Mouse (Mus musculus) neural tube, embryonic 15.5 days (tissue): ENCODE data around the gene Pga5. TPM values are rescaled to one million over a fixed set of nuclear protein-coding genes. Genes with fewer than 3 reads are reported as not detected.

Experiments
- ATAC-seq: fragments of 200-750 bp; cut with Nextera tagmentation; 2 replicates; pipeline ENCODE4 v1.8.0; 2017; ENCODE audit warnings: mild to moderate bottlenecking, moderate TSS enrichment, moderate library complexity; ENCODE audit not compliant: low FRiP score
- H3K27ac ChIP-seq: fragments of 300-500 bp; sonication (generic); replicated peaks from 2 replicates; pipeline ENCODE4 v1.5.1; 2015; ENCODE audit warnings: mild to moderate bottlenecking, inconsistent platforms
- H3K27me3 ChIP-seq: fragments of 300-500 bp; sonication (generic); replicated peaks from 2 replicates; pipeline ENCODE4 v1.6.1; 2015; ENCODE audit warnings: inconsistent platforms
- H3K36me3 ChIP-seq: fragments of 300-500 bp; sonication (generic); 2 replicates; pipeline ENCODE4 v1.6.1; 2015; ENCODE audit warnings: inconsistent platforms
- H3K4me1 ChIP-seq: fragments of 300-500 bp; sonication (generic); 2 replicates; pipeline ENCODE4 v1.6.1; 2015; ENCODE audit warnings: inconsistent platforms
- H3K4me2 ChIP-seq: fragments of 300-500 bp; sonication (generic); 2 replicates; pipeline ENCODE4 v1.6.1; 2015; ENCODE audit warnings: inconsistent platforms, mild to moderate bottlenecking, moderate library complexity
- H3K4me3 ChIP-seq: fragments of 300-500 bp; sonication (generic); replicated peaks from 2 replicates; pipeline ENCODE4 v1.5.1; 2015; ENCODE audit warnings: mild to moderate bottlenecking, inconsistent platforms
- H3K9ac ChIP-seq: fragments of 300-500 bp; sonication (generic); replicated peaks from 2 replicates; pipeline ENCODE4 v1.6.1; 2015; ENCODE audit warnings: mild to moderate bottlenecking, inconsistent platforms
- H3K9me3 ChIP-seq: fragments of 300-500 bp; sonication (generic); replicated peaks from 2 replicates; pipeline ENCODE4 v1.6.1; 2016; ENCODE audit warnings: inconsistent platforms
- WGBS: fragments of 180-500 bp; shearing (Covaris S2); methylation state at CpG from one replicate; pipeline ENCODE4 v1.1.7; 2015; ENCODE audit warnings: mixed read lengths; 5-methylcytosine and 5-hydroxymethylcytosine counted together
- polyA plus RNA-seq: library from polyadenylated mRNA; unstranded; fragments of >200 nt; fragmentation: Nextera tagmentation; extraction: Ambion mirVana; gene quantifications from 2 replicates; pipeline ENCODE4 v1.2.1, GENCODE M21; 2015

The Pga5 gene
- polyA plus RNA-seq, 1 experiment from 2014 or later = not detected

- no peaks in the 10 kb centered on the region for H3K9me3 ChIP-seq
- no peaks in the 10 kb centered on the region for H3K27me3 ChIP-seq
- WGBS = under 1% methylated on average over 71 of the region's 74 CpGs
- H3K4me2 ChIP-seq = peak within 1 kb of the TSS; percentile 66
- H3K36me3 ChIP-seq = no peaks in the 10 kb centered on the region
- peaks cover 38% of the 10 kb centered on the region for H3K4me1 ChIP-seq
- peak within 1 kb of the TSS; percentile 97 for H3K27ac ChIP-seq
- peak within 1 kb of the TSS; percentile 68 for H3K9ac ChIP-seq
- ATAC-seq = peak; percentile 93
- peak within 1 kb of the TSS; percentile 75 for H3K4me3 ChIP-seq
Measured at GRCm38 (mm10) chr19:10688537-10689352, 10.9 kb upstream of the Pga5 start, which contains the start of gene Vps37c. Gene Vps37c, plus strand, starts transcription at chr19:10688735.

GRCm38 (mm10) chr19:10685727-10686126 lies 7.9 kb upstream of the Pga5 start:
- H3K9me3 ChIP-seq = no peaks in the 10 kb centered on the region
- WGBS = 86% methylated on average over 2 of the region's 2 CpGs
- ATAC-seq = no peak
- H3K4me1 ChIP-seq = peaks cover 23% of the 10 kb centered on the region
- no peak overlapping the region for H3K4me3 ChIP-seq
- no peaks in the 10 kb centered on the region for H3K27me3 ChIP-seq
- H3K4me2 ChIP-seq = no peak overlapping the region
- no peak overlapping the region for H3K27ac ChIP-seq
- no peaks in the 10 kb centered on the region for H3K36me3 ChIP-seq
- H3K9ac ChIP-seq = no peak overlapping the region

- Histone ChIP-seq H3K27me3 (no peaks in the 10 kb centered on the region), H3K9me3 (no peaks in the 10 kb centered on the region)
- 90% methylated on average over 9 of the region's 9 CpGs for WGBS
Measured at GRCm38 (mm10) chr19:10685081-10685480, 7.2 kb upstream of the Pga5 start.

GRCm38 (mm10) chr19:10681571-10681970 lies 3.7 kb upstream of the Pga5 start:
- H3K27ac ChIP-seq = no peak overlapping the region
- peaks cover 5% of the 10 kb centered on the region; the same call in 1 of the 2 replicates for H3K4me1 ChIP-seq
- no peaks in the 10 kb centered on the region for H3K27me3 ChIP-seq
- H3K9ac ChIP-seq = no peak overlapping the region
- no peaks in the 10 kb centered on the region for H3K36me3 ChIP-seq
- ATAC-seq = no peak
- no peak overlapping the region for H3K4me3 ChIP-seq
- no peaks in the 10 kb centered on the region for H3K9me3 ChIP-seq
- WGBS = 72% methylated on average over 4 of the region's 4 CpGs
- no peak overlapping the region for H3K4me2 ChIP-seq

More at GRCm38 (mm10) chr19:10685081-10685480, 7.2 kb upstream of the Pga5 start:
- ATAC-seq = no peak
- H3K4me2 ChIP-seq = no peak overlapping the region
- H3K4me3 ChIP-seq = no peak overlapping the region
- no peak overlapping the region for H3K27ac ChIP-seq
- H3K9ac ChIP-seq = no peak overlapping the region
- H3K4me1 ChIP-seq = peaks cover 16% of the 10 kb centered on the region
- no peaks in the 10 kb centered on the region for H3K36me3 ChIP-seq

GRCm38 (mm10) chr19:10678772-10679067 lies 849 bp upstream of the Pga5 start:
- Histone ChIP-seq H3K27me3 (no peaks in the 10 kb centered on the region), H3K4me2 (no peak overlapping the region), H3K4me3 (no peak overlapping the region), H3K36me3 (no peaks in the 10 kb centered on the region), H3K9me3 (no peaks in the 10 kb centered on the region), H3K27ac (no peak overlapping the region), H3K4me1 (peaks cover 5% of the 10 kb centered on the region; the same call in 1 of the 2 replicates), H3K9ac (no peak overlapping the region)
- 0 out of 2 replicates have a peak, but pooled peaks have one; percentile 33 for ATAC-seq
- WGBS = 53% methylated on average over 1 of the region's 1 CpGs

- WGBS = 78% methylated on average over 16 of the region's 16 CpGs
- Histone ChIP-seq H3K36me3 (no peaks in the 10 kb centered on the region), H3K9me3 (no peaks in the 10 kb centered on the region), H3K27me3 (no peaks in the 10 kb centered on the region), H3K4me2 (no peak overlapping the region), H3K4me1 (peaks cover 5% of the 10 kb centered on the region; the same call in 1 of the 2 replicates), H3K9ac (no peak overlapping the region), H3K27ac (no peak overlapping the region), H3K4me3 (no peak overlapping the region)
- no peak for ATAC-seq
Measured at GRCm38 (mm10) chr19:10676656-10677055, 1.2 kb downstream of the Pga5 start.

GRCm38 (mm10) chr19:10673275-10673674 lies 4.6 kb downstream of the Pga5 start:
- no peaks in the 10 kb centered on the region for H3K4me1 ChIP-seq
- no peak for ATAC-seq
- no peak overlapping the region for H3K4me2 ChIP-seq
- H3K27me3 ChIP-seq = no peaks in the 10 kb centered on the region
- H3K36me3 ChIP-seq = no peaks in the 10 kb centered on the region
- H3K9me3 ChIP-seq = no peaks in the 10 kb centered on the region
- WGBS = 43% methylated on average over 1 of the region's 1 CpGs
- H3K27ac ChIP-seq = no peak overlapping the region
- no peak overlapping the region for H3K4me3 ChIP-seq
- no peak overlapping the region for H3K9ac ChIP-seq

GRCm38 (mm10) chr19:10671854-10672417 lies 5.9 kb downstream of the Pga5 start:
- 49% methylated on average over 9 of the region's 9 CpGs for WGBS
- H3K27ac ChIP-seq = no peak overlapping the region
- H3K9me3 ChIP-seq = no peaks in the 10 kb centered on the region
- H3K9ac ChIP-seq = no peak overlapping the region
- H3K4me1 ChIP-seq = no peaks in the 10 kb centered on the region
- no peaks in the 10 kb centered on the region for H3K36me3 ChIP-seq
- H3K27me3 ChIP-seq = no peaks in the 10 kb centered on the region
- no peak for ATAC-seq
- no peak overlapping the region for H3K4me3 ChIP-seq
- H3K4me2 ChIP-seq = no peak overlapping the region

- no peak overlapping the region for H3K27ac ChIP-seq
- no peak overlapping the region for H3K4me3 ChIP-seq
- no peaks in the 10 kb centered on the region for H3K27me3 ChIP-seq
- no peaks in the 10 kb centered on the region for H3K4me1 ChIP-seq
- H3K9ac ChIP-seq = no peak overlapping the region
- ATAC-seq = no peak
- H3K36me3 ChIP-seq = no peaks in the 10 kb centered on the region
- H3K9me3 ChIP-seq = no peaks in the 10 kb centered on the region
- 93% methylated on average over 4 of the region's 4 CpGs for WGBS
- H3K4me2 ChIP-seq = no peak overlapping the region
Measured at GRCm38 (mm10) chr19:10671319-10671718, 6.6 kb downstream of the Pga5 start.

GRCm38 (mm10) chr19:10665499-10665898 lies 12.4 kb downstream of the Pga5 start:
- Histone ChIP-seq H3K36me3 (no peaks in the 10 kb centered on the region), H3K4me2 (no peak overlapping the region), H3K4me3 (no peak overlapping the region), H3K4me1 (no peaks in the 10 kb centered on the region), H3K27me3 (no peaks in the 10 kb centered on the region), H3K9me3 (no peaks in the 10 kb centered on the region), H3K9ac (no peak overlapping the region), H3K27ac (no peak overlapping the region)
- peak; percentile 77 for ATAC-seq
- 12% methylated on average over 2 of the region's 2 CpGs for WGBS

GRCm38 (mm10) chr19:10665093-10665492 lies 12.8 kb downstream of the Pga5 start:
- H3K27ac ChIP-seq = no peak overlapping the region
- H3K36me3 ChIP-seq = no peaks in the 10 kb centered on the region
- no peaks in the 10 kb centered on the region for H3K27me3 ChIP-seq
- H3K4me2 ChIP-seq = no peak overlapping the region
- H3K9me3 ChIP-seq = no peaks in the 10 kb centered on the region
- WGBS = 69% methylated on average over 3 of the region's 3 CpGs
- H3K4me1 ChIP-seq = no peaks in the 10 kb centered on the region
- no peak overlapping the region for H3K4me3 ChIP-seq
- peak; percentile 16; the same call in 1 of the 2 replicates for ATAC-seq
- no peak overlapping the region for H3K9ac ChIP-seq

- no peaks in the 10 kb centered on the region for H3K27me3 ChIP-seq
- no peak overlapping the region for H3K4me3 ChIP-seq
- no peak overlapping the region for H3K4me2 ChIP-seq
- H3K9ac ChIP-seq = no peak overlapping the region
- H3K4me1 ChIP-seq = no peaks in the 10 kb centered on the region
- WGBS = 80% methylated on average over 3 of the region's 3 CpGs
- H3K36me3 ChIP-seq = no peaks in the 10 kb centered on the region
- no peak for ATAC-seq
- H3K9me3 ChIP-seq = no peaks in the 10 kb centered on the region
- no peak overlapping the region for H3K27ac ChIP-seq
Measured at GRCm38 (mm10) chr19:10662665-10663064, 15.2 kb downstream of the Pga5 start.
